Mouse (Mus musculus) layer of hippocampus, postnatal 14 days (tissue): ENCODE data around the gene Atp5g2. TPM values are rescaled to one million over a fixed set of nuclear protein-coding genes. Genes with fewer than 3 reads are reported as not detected.
A peak's percentile ranks its signal among the peaks of the same experiment; 100 is the strongest.

Experiments
- DNase-seq, 2 experiments: peaks; one replicate each; pipeline ENCODE4 v3.0.0; 2021 to 2022; ENCODE audit warnings: low spot score in 2 of 2, mixed read lengths in 1 of 2
- long read RNA-seq, 2 experiments: library from polyadenylated mRNA; stranded (forward); transcript quantifications; one replicate each; pipeline ENCODE4 v2.0.0; 2021
- total RNA-seq, 2 experiments: library from RNA; stranded (reverse); gene quantifications; 2 replicates each; pipeline ENCODE4 v1.2.3; 2021

Atp5g2 gene
- 10 to 100 TPM; 10.9 to 13.0 TPM for total RNA-seq
- long read RNA-seq, experiment 1, transcript Atp5g2-202 (5 exons, 731 nt), result major isoform, 26 of 53 reads
- long read RNA-seq, experiment 1, partial matches to known transcripts, result 2 of 53 reads
- long read RNA-seq, experiment 1, other reads (novel, unspliced or antisense), result 24 of 53 reads
- long read RNA-seq, experiment 2, transcript Atp5g2-202 (5 exons, 731 nt), result major isoform, 66 of 152 reads
- long read RNA-seq, experiment 2, partial matches to known transcripts, result 2 of 152 reads
- long read RNA-seq, experiment 2, other reads (novel, unspliced or antisense), result 83 of 152 reads

DNA sequence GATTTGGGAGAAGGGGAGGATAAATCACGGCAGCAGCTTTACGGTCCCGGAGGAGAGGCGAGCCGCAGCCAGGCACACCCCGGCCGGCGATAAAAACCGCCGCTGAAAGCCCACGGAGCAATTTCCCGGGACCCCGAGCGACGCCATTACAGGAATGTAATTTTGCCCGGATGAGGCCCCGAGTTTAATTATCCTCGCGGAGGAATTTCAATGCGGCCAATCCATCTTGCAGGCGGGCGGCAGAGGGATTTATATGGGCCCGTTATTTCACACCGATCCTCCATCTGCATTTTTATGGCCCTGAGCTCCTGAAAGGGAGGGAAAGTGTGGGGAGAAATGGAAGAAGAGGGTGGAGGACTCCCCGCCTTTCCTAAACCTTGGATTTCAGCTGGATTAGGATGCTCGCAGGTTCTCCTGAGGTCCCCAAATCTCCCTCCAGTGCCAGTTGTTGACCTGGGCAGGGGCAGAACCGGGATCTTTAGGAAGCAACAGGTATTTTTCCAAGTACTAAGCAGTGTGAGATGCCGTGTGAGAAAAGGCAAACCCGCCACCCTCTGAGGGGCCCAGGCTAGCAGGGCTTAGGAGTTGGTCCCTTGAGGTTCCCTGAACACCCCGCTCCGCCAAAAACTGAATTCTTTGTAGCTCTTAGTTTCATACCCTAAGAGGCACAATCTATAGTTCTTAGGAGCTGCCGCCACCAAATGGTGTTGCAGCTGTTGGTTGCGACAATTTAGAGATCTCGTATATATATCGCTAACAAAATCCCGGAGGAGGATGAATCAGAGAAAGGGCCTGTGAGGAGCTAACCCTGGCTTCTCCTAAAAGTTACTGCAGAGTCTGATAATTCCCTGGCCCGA lies at the start of gene Atp5g2:
TSS of gene Atp5g2 (minus strand) at position 138 of the 857 bp plus-strand sequence.
- DNase-seq, result peak; percentile 34 to 43

DNA sequence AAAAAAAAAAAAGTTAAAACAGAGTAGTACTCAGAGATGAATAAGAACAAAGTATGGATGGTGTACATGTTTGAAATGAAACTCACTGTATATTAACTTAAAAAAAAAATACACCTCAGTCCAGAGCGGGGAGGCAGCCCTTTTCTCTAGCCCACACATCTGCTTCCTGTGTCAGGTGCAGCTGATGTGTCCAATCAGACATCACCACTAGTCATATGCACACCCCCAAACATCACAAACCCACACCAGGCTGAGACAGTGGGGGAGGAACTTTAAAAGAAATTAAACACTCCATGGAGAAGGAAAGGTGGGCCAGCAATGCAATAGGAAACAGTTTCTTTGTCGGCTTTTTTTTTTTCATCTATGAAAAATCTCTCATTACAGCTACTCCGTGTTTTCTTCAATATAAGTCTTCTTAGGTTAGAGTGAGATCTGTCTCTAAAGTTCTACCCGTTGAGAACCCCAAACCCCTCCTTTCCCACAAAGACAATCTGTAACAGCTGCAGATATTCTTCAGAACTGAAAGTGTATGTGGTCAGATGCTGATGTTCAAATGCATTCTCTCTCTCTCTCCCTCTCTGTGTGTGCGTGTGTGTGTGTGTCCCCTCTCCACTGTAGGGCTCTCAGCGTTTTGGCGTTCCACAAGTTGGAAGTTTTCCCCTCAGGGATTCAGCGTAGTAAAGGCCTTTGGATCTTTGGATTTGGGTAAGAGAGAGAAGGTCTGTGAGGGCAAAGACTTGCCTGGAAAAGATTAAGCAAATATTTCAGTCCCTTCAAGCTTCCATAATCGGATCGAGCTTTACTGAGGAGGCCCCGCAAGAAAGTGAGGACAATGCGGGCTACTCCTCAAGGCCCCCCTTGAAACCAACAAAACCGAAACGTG lies 49.1 kb upstream of the Atp5g2 start:
- no peak for DNase-seq

DNA sequence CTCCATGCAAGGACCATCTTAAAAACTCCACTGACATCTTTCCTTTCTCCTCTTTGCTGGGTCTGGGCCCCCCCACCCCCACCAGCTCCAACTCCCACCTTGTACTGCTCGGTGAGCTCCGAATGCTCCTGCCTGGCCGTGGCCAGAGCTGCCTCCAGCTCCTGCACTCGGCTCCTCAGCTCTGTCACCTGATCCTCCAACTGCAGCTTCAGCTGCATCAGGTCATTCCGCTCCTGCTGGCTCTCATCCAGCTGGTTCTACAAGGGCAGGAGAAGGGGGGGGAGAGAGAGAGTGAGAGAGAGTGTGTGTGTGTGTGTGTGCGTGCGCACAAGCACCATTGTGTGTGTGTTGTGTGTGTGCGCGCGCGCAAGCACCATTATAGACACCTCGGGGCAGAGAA lies 44.0 kb upstream of the Atp5g2 start:
- DNase-seq, result no peak

DNA sequence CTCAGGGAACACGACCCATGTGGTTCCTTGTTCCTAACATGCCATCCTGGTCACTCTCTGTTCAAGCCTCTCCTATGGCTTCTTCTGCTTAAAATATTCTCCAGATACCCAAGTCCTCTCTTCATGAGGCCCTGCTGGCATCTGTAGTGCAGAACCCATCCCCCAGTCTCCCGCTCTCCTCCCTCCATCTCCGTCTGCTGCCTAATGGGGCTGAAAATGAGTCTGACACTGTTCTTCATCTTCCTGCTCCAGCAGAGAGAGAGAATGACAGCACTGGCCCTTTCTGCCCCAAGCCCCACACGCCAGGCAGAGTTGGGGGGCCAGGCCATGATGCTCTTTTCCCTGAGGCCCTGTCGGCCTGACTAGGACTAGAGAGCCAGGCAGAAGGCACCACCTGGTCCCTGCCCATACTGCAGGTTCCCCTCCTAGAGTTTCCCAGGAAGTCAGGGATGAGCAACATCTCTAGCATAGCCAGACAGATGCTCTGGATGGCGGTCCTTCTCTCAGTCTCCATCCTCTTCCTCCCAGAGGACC lies 35.7 kb upstream of the Atp5g2 start:
- no peak for DNase-seq

DNA sequence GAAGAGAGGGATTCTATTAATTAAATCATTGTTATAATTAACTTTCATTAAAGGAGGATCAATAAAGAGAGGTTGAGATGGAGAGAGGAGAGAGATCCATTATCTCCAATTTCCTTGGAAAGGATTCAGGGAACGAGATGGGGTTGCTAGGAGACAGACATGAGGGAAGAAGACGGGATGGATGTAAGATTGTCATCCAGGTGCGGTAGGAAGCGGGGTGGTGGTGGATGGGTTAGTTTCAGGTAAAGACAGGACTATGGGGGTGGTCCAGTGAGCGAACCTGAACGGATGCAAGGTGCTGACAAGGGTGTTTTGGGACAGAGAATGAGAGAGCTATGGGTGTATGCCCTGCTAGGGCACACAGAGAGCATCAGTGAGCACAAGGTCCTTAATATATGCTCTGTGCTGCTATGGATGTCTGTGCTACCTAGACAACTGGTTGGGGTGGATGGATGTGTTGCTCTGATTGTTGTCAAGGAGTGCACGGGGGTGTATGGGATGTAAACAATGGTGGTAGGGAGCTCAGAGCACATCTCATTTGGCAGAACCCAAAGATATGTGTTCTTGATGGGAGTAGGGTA lies 33.9 kb upstream of the Atp5g2 start:
- DNase-seq, result no peak

DNA sequence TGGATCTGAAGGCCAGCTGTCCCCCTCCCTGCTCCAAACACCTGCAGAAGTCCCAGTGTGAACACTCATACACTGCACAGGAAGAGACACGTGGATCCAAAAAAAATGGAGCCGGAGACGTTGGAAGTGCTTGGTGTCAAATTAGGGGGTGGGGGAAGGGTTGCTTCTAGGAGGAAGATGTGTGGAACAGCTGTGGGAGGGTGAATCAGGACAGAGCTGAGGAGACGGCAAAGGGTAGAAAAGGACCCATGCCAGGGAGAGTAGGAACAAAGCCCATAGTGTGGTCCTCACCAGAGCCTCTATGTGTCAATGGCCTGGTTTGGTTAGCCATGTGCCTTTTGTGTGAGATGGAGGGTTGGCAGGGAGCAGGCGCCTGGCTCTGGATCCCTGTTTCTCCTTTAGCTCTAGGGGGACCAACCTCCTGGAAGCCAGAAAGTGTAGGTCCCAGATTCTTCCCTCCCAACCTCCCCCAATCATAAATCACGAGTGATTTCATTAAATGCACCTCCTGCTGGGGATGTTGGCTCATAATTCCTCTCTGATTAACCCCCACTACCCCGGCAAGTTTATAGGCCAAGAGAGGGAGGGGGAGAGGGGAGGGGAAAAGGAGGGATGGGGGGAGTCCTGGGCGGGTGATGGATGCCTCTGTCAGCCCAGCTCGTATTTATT lies 33.2 kb upstream of the Atp5g2 start:
- DNase-seq, result peak in 1 of 2 experiments; percentile 59

DNA sequence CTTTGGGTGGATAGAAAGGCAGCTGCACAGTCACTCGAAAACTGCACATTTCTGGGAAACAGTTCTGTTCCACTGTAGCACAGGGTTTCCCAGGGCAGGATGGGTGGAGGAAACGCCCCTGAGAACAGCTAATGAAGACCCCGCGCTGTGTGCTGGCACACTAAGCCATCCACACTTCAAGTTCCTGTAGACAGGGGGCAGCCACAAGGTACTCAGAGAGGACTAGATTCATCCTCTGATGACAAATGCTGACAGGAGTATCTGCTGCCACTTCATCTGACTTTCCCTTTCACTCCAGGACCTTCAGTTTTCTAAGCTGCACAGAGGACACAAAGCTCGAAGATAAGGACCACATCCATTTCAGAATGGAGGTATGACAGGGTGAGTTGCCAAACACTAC lies 32.7 kb upstream of the Atp5g2 start:
- DNase-seq, result peak in 1 of 2 experiments; percentile 35

DNA sequence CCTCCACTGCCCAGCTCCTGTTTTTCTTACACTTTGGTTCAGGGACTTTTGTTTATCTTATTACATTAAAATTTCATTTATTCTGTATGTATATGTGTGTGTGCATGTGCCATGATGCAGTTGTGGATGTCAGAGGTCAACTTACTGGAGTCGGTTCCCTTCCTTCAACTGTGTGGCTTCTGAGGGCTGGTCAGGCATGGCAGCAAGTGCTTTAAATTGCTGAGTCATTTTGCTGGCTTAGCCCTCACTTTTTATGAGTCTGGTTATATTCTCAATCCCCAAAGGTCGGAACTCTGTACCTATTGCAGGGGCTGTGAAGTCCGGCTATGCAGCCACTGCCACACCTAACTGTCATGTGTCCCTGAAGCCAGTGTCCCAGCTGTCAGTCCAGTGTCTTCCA lies 30.8 kb upstream of the Atp5g2 start:
- no peak for DNase-seq

DNA sequence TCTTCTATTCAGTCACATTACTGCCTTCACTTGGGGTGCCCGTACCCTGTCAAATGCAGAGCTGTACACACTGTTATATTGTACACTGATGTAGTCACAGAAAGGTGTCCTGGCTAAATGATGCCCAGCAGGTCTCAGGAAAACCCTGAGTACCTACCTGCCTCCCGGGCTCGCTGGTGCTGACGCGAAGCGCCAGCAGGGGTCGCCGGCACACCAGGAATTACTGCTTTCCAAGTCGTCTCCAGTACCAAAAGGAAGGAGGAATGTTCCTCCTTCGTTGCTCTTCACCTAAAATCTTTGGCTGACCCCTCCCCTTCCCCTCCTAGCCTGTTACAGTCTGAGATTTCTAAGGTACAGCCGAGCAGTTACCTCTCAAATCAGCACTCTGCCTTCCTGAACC lies 26.0 kb upstream of the Atp5g2 start:
- peak; percentile 82 to 88 for DNase-seq

DNA sequence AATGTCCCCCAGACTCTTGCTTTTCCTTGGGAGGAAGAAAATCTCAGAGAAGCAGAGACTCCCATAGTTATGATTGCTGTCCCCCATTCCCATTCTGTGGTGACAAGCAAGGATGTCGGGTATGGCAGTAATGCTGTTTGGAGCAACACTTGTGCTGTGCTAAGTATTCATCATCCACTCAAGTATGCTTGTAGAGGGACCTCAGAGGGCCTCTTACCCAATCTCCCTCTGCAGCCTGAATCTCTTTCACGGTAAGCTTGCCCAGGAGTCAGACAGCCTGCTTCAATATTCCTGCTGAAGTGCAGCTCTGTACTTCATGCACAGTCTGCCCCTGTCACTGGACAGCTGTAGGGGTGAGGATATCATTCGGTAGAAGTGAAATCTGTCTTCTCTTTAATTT lies 24.7 kb upstream of the Atp5g2 start:
- DNase-seq, result no peak

DNA sequence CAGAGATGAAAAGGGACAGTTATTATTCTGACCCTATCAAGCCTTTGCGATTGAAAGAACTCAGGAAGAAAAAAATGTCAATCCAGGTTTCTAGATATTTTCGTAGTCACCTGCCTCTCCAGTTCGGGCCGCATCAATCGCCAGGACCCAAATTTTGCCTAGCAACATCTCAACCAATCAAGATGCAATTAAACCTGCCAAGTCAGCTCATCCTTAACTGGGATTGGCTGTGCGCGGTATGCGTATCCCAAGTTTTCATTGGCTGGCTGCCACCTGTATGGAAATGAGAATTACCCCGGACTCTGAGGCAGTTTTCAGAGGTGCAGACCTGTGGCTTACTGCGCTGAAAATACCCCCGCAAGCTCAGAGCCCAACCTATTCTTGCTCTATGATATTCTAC lies 21.4 kb upstream of the Atp5g2 start:
- peak in 1 of 2 experiments; percentile 93 for DNase-seq

DNA sequence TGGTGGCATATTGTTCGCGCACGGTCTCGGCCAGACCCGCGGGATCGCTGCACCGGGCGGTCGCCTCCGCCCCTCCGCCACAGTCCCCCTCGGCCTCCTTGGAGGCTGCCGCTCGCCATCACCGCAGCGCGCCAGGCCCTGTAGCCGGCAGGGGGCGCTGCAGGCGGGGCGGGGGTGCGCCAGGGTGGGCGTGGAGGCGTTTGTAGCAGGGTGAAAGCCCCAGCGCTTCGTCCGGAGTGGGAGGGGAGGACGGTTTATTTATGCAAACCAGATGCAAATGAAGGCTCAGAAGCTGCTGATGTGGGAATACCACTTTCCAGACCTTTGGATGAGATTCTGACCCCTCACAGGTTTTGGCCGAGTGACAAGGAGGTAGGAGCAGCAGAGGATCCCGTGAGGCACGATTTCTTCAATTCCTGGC lies 20.8 kb upstream of the Atp5g2 start:
- peak in 1 of 2 experiments; percentile 73 for DNase-seq

DNA sequence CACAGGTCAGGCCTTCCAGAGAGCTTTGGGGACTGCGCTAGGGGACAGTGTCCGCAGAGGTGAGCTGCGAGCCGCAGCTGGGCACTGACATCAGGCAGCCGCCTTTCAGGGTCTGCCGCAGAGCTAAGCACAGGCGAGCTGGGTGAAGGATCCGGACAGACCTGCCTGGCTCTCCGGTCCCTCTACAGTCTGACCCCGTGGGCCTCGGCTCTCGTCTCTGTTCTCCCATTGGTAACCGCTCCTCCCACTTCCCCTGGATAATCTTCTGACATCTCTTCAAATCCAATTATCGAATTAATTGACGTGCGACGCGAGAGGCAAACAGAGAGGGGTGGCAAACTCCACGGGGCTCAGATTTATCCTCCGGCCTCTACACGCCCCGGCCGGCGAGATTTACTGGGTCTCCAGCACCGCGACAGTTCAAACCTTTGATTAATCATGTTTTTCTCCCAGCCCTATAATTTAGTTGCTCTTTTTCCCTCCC lies 20.2 kb upstream of the Atp5g2 start:
- DNase-seq, result no peak

DNA sequence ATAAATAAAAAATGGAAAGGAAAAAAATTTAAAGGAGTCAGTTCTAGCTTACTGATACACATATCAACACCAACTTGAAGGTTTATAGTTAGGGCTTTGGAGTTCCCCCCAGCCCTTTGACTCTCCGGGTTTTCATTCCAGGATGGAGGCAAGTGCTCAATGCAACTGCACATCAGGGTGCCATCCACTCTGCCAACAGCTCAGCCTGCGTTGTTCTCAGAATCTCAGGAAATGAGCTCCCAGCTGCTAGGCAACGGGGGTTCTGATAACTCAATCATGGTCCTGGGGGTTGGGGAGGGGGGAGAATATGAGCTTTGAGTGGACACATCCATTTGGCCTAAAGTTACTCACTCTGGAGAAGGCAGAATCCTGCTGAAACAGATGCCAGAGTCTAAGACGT lies 13.6 kb upstream of the Atp5g2 start:
- no peak for DNase-seq

DNA sequence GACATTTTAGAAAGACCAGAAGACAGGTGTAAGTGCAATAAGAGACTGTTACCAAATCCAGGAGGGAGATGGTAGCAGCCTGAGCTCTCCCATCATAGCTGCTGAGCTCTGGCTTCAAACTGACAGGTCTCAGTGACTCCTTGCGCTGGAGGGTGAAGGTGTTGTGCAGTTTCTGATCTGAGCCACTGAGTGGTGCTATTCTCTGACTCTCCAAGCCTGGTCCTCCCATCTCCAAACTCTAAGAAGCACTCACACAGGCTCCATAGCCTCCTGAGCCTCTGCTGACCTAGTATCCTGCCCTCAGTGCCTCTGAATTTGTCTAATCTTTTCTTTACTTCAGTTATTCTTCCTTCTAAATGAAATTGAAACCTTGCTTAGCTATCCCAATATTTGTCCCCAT lies 11.5 kb upstream of the Atp5g2 start:
- DNase-seq, result no peak

DNA sequence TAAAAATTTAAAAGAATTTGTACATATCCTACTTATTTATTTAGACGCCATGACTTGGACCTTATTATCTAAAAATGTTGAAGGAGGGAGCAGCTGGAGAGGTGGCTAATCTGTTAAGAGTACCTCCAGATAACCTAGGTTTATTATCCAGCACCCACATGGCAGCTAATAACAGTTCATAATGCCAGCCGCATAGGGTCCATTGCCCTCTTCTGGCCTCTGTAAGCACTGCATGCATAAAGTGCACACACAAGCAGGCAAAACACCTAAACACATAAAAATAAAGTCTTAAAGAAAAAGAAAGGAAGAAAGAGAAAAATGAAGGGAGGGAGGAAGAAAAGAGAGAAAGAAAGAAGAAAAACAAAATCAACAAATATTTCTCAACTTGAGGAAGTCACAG lies 4.2 kb upstream of the Atp5g2 start:
- no peak for DNase-seq

DNA sequence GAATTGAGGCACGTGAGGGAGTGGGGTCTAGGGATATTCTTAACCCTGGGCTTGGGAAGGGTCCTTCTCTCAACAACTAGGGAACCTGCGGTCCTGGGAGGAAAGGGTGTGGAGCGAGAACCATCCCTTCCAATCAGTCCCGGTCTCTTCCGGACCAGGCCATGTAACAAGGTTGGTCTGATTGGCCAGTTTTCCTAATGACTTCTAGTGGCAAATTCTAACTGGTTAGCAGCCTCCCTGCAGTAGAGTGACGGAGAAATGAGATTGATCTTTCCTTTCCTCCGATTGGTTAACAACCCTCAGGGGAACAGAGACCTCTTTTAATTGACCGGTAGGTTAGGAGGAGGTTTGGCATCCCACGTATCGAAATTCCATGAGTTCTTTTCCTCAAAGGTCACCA lies 1.4 kb upstream of the Atp5g2 start:
- DNase-seq, result peak; percentile 63 to 83

DNA sequence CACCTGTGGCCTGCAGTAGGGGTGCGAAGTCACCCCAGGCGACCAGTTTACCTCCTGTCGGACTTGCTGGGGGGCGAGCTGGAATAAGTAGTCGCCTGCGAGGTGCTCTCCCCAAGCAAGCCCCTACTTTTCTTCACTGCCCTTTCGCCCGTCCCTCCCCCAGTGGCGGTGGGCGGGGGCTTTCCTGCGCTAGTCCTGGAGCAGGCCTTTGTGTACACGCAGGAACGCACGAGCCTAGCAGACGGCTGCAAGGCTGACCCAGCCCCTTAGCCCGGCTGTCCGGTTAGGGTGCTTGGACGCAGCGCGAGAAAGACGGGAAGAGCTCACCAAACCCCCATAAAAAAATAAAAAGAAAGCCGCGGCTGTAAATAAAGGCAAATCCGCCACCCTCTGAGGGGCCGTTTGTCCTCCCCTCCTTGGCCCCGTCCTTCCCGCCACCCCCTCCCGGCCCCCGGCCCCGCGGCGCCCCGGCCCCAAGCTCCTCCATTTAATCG lies 384 bp downstream of the Atp5g2 start:
- DNase-seq, result peak; percentile 75 to 81

DNA sequence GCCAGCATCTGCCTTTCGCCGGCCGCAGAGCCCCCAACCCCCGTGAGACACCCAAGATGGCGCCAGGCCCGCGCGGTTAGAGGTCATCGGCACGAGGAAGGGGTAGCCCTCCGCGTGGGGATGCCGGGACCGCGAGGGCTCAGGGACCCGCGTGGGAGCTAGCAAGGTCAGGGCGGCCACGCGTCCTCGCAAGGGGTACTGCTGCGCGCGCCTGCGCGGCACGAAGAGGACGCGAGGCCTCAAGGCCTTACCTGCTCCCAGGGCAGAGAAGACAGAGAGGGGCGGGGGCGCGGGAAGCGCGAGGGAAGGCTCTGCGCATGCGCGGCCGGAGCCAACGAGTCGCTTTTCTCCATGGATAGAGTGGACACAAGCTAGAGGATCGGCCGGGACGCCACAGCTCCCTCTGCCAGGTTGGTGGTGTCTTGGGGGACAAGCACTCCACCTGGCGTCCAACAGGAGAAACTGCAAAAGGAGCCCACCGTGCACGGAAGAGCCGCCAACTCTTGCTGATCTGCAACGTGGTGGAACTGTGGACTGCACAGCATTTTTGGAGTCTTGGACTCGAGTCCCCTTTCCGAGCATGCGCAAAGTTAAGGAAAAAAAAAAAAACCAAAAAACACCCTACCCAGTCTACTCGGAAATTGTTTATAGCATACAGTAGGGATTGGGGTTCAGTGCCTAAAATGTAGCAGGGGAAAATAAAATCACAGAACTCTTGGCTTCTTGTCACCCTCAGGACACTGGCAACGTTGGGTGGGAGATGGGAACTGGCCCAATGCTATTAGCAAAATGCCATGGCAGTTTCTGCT lies 1.2 kb downstream of the Atp5g2 start:
- DNase-seq, result peak; percentile 99
